Mouse (Mus musculus): ENCODE data around the gene Prkar1b. TPM values are rescaled to one million over a fixed set of nuclear protein-coding genes. Genes with fewer than 3 reads are reported as not detected.
A peak's percentile ranks its signal among the peaks of the same experiment; 100 is the strongest.

Prkar1b gene
- total and polyA plus RNA-seq, 2 experiments from 2014 or later, result 303 to 392 TPM

- Histone ChIP-seq H3K36me3 (ENCODE audit: insufficient read depth) (peaks cover 6% of the 10 kb centered on the region; the same call in 1 of the 2 replicates), H3K9me3 (ENCODE audit: low read length) (no peaks in the 10 kb centered on the region), H3K27me3 (ENCODE audit: insufficient read depth, low read length) (no peaks in the 10 kb centered on the region), H3K4me1 (ENCODE audit: insufficient read depth) (no peaks in the 10 kb centered on the region), H3K9ac (no peak overlapping the region), H3K27ac (ENCODE audit: low read depth, low read length) (no peak overlapping the region), H3K4me2 (ENCODE audit: low read depth) (no peak overlapping the region), H3K4me3 (ENCODE audit: low read depth, low read length) (no peak overlapping the region)
- no peak for DNase-seq
- no peak for TF ChIP-seq CTCF (IDR thresholded peaks at IDR 0.05; ENCODE audit: low read depth)
- 82% methylated on average over 3 of the region's 3 CpGs for WGBS
- ATAC-seq, result no peak
Observed at GRCm38 (mm10) chr5:139091713-139092112, 58.1 kb downstream of the Prkar1b start.

DNA sequence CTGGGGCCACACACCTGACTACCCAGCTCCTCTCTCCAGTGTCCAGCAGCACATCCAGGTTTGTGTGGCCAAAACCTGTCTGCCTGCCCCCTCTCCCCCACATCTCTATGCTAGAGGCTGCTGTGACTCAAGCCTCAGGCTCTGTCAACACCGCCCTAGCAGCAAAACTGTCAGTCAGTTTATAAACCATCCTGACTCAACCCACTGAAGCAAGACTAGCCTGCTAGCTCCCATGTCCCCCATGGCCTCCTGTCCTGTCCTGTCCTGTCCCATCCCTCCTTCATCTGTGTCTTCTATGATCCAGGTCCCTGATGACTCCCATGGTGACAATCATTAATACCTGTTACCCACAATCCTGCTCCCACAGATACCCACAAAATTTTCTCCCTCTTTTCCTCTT lies 59.6 kb downstream of the Prkar1b start:
- Histone ChIP-seq H3K9ac (no peak overlapping the region), H3K36me3 (ENCODE audit: insufficient read depth) (peaks cover 2% of the 10 kb centered on the region; the same call in 1 of the 2 replicates), H3K27ac (ENCODE audit: low read depth, low read length) (no peak overlapping the region), H3K27me3 (ENCODE audit: insufficient read depth, low read length) (no peaks in the 10 kb centered on the region), H3K4me2 (ENCODE audit: low read depth) (no peak overlapping the region), H3K9me3 (ENCODE audit: low read length) (no peaks in the 10 kb centered on the region), H3K4me1 (ENCODE audit: insufficient read depth) (no peaks in the 10 kb centered on the region), H3K4me3 (ENCODE audit: low read depth, low read length) (no peak overlapping the region)
- ATAC-seq (no peak), DNase-seq (no peak)
- 87% methylated on average over 1 of the region's 1 CpGs for WGBS
- no peak for TF ChIP-seq CTCF (IDR thresholded peaks at IDR 0.05; ENCODE audit: low read depth)

- Histone ChIP-seq H3K27ac (ENCODE audit: low read depth, low read length) (no peak overlapping the region), H3K4me1 (ENCODE audit: insufficient read depth) (no peaks in the 10 kb centered on the region), H3K36me3 (ENCODE audit: insufficient read depth) (peaks cover 6% of the 10 kb centered on the region), H3K4me2 (ENCODE audit: low read depth) (no peak overlapping the region), H3K9me3 (ENCODE audit: low read length) (no peaks in the 10 kb centered on the region), H3K9ac (no peak overlapping the region), H3K27me3 (ENCODE audit: insufficient read depth, low read length) (no peaks in the 10 kb centered on the region), H3K4me3 (ENCODE audit: low read depth, low read length) (no peak overlapping the region)
- TF ChIP-seq CTCF (IDR thresholded peaks at IDR 0.05; ENCODE audit: low read depth), result peak; percentile 54
- 92% methylated on average over 5 of the region's 5 CpGs for WGBS
- no peak for ATAC-seq
- DNase-seq, result no peak
Observed at GRCm38 (mm10) chr5:139088173-139088572, 61.6 kb downstream of the Prkar1b start.

DNA sequence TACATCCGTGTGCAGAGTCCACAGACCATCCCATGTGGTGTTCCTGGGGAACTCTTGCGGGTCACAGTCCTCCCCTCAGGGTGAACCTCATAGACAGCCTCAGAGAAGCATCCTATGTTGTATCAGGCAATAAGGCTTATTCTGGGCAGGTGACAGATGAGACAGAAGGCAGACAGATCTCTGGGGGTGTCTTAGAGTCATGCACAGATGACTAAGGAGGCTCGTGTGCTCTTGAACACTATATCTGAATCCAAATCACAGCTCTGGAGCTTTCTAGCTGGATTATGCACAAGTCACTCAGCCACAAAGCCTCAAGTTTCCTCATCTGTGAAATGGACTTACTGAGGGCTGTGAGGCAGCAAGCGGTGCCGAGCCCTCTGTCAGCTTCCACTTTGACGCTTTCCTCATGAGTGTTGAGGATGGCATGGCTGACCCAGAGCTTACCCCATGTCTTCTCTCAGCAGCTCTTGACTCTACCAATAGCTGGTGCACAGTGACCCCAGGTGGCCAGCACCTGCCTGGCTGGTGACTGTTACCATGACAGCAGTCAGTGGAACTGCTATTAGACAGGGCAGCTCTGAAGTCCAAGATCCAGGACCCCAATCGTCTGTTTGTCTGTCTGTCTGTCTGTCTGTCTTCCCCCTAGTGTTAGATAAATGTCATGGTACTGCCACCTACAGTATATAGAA lies 64.8 kb downstream of the Prkar1b start:
- Histone ChIP-seq H3K4me2 (ENCODE audit: low read depth) (no peak overlapping the region), H3K9me3 (ENCODE audit: low read length) (no peaks in the 10 kb centered on the region), H3K27ac (ENCODE audit: low read depth, low read length) (no peak overlapping the region), H3K27me3 (ENCODE audit: insufficient read depth, low read length) (no peaks in the 10 kb centered on the region), H3K36me3 (ENCODE audit: insufficient read depth) (peaks cover 6% of the 10 kb centered on the region), H3K4me3 (ENCODE audit: low read depth, low read length) (no peak overlapping the region), H3K4me1 (ENCODE audit: insufficient read depth) (no peaks in the 10 kb centered on the region), H3K9ac (no peak overlapping the region)
- ATAC-seq, result peak; percentile 44; the same call in 1 of the 2 replicates
- peak; percentile 63 for TF ChIP-seq CTCF (IDR thresholded peaks at IDR 0.05; ENCODE audit: low read depth)
- WGBS, result 77% methylated on average over 7 of the region's 7 CpGs
- no peak for DNase-seq

- no peak for TF ChIP-seq CTCF (IDR thresholded peaks at IDR 0.05; ENCODE audit: low read depth)
- Histone ChIP-seq H3K4me3 (ENCODE audit: low read depth, low read length) (no peak overlapping the region), H3K4me1 (ENCODE audit: insufficient read depth) (no peaks in the 10 kb centered on the region), H3K27me3 (ENCODE audit: insufficient read depth, low read length) (no peaks in the 10 kb centered on the region), H3K9me3 (ENCODE audit: low read length) (no peaks in the 10 kb centered on the region), H3K9ac (no peak overlapping the region), H3K4me2 (ENCODE audit: low read depth) (no peak overlapping the region), H3K36me3 (ENCODE audit: insufficient read depth) (peaks cover 6% of the 10 kb centered on the region), H3K27ac (ENCODE audit: low read depth, low read length) (no peak overlapping the region)
- DNase-seq (peak; percentile 55), ATAC-seq (peak; percentile 58)
- 72% methylated on average over 6 of the region's 6 CpGs for WGBS
Observed at GRCm38 (mm10) chr5:139084302-139084701, 65.5 kb downstream of the Prkar1b start.

DNA sequence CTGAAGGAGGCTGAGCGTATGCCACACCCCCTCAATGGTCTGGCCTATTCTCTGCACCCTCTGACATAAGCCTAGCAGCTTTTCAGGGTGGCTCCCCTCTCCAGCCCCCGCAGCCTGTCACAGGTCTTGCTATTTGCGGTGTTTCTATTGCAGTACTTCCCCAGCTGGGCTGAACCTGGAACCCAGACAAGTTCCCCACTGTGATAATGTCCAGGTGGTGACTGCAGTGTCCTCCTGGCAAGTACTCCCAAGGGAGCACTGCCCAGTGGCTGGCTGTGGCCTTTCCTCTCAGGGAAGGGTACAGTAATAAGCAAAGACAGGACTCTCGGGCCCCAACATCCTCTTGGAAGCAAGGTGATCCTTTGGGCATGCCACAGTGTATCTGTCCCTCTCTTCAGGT lies 66.0 kb downstream of the Prkar1b start:
- WGBS, result 78% methylated on average over 4 of the region's 4 CpGs
- ATAC-seq (no peak), DNase-seq (no peak)
- Histone ChIP-seq H3K27ac (ENCODE audit: low read depth, low read length) (no peak overlapping the region), H3K4me3 (ENCODE audit: low read depth, low read length) (no peak overlapping the region), H3K9ac (no peak overlapping the region), H3K9me3 (ENCODE audit: low read length) (no peaks in the 10 kb centered on the region), H3K4me2 (ENCODE audit: low read depth) (no peak overlapping the region), H3K36me3 (ENCODE audit: insufficient read depth) (peaks cover 6% of the 10 kb centered on the region), H3K4me1 (ENCODE audit: insufficient read depth) (no peaks in the 10 kb centered on the region), H3K27me3 (ENCODE audit: insufficient read depth, low read length) (no peaks in the 10 kb centered on the region)
- no peak for TF ChIP-seq CTCF (IDR thresholded peaks at IDR 0.05; ENCODE audit: low read depth)

- Histone ChIP-seq H3K4me1 (ENCODE audit: insufficient read depth) (no peaks in the 10 kb centered on the region), H3K4me3 (ENCODE audit: low read depth, low read length) (no peak overlapping the region), H3K27me3 (ENCODE audit: insufficient read depth, low read length) (no peaks in the 10 kb centered on the region), H3K9me3 (ENCODE audit: low read length) (no peaks in the 10 kb centered on the region), H3K36me3 (ENCODE audit: insufficient read depth) (peaks cover 6% of the 10 kb centered on the region), H3K4me2 (ENCODE audit: low read depth) (no peak overlapping the region), H3K9ac (no peak overlapping the region), H3K27ac (ENCODE audit: low read depth, low read length) (peak overlapping the region; percentile 15; the same call in 1 of the 2 replicates)
- DNase-seq, result no peak
- TF ChIP-seq CTCF (IDR thresholded peaks at IDR 0.05; ENCODE audit: low read depth), result no peak
- 49% methylated on average over 6 of the region's 6 CpGs for WGBS
- ATAC-seq, result no peak
Observed at GRCm38 (mm10) chr5:139081370-139081769, 68.4 kb downstream of the Prkar1b start.
